Mouse (Mus musculus): ENCODE results near the gene Cep152.

Gene Cep152

DNA sequence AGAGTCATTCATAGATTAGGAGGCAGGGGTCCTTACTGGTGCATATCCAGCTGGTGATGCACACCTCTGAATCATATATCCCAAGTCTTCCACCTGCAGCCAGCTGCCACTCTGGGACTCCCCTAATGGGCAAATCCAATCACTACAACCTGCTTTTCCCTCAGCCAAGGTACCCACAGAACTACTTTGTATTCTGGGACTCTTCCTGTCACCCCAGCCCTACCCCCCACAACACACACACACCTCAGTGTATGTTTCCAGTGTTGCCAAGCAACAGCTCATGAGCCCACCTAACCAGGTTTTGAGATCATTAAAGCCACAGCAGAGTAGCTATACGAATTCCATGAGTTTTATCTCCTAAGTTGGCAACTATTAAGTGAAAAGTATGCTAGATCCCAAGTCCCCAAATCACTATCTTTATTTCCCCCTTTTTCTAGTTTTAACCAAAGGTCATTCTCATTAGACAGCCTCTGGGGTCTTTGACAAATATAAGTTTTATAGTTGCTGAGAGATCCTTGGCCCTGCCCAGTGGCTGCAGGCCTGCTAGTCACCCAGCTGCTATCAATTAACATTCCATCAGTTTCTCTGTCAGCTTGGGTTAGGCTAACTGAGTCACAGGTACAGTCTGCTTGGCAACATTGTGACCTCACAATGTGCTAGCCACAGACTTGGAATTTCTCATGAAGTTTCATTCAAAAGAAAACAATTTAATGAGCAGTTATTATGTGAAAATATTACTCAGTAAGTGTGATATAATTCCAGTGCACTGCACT is 75.9 kb downstream of the Cep152 start:
- DNase-seq: no peak

DNA sequence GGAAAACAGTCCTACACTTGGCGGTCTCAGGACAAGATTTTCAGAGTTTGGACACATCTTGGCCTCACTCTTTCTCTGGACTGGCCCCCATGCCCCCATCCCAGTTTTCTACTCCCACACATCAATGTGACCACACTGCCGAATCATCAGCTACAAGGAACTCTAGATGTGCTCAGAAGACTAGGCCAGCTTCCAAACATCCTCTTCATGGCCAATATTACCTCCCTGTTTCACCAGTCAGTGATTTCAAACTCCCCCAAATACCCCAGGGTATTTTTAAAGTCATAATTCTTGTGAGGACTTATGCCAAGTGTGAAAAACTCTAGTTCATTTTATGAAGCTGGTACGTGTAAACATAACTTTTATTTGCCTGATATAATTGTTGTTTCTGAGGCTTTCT is 79.9 kb downstream of the Cep152 start:
- no peak for DNase-seq

DNA sequence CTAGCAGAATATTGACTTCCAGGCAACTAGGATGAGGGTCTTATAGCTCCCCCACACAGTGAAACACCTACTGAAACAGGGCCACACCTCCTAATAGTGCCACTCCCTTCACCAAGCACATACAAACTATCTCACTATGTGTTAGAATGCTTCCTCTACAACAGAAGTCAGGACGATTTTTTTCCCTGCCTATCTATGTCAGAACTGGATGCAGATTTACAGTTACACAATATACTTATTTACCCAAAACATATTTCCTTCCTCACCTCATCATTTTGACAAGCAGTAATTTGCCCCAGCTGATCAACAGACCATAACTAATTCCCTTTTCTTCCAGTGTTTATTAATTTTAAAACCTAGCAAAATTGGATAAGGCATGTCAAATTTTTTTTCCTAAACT is 81.3 kb downstream of the Cep152 start:
- no peak for DNase-seq

DNA sequence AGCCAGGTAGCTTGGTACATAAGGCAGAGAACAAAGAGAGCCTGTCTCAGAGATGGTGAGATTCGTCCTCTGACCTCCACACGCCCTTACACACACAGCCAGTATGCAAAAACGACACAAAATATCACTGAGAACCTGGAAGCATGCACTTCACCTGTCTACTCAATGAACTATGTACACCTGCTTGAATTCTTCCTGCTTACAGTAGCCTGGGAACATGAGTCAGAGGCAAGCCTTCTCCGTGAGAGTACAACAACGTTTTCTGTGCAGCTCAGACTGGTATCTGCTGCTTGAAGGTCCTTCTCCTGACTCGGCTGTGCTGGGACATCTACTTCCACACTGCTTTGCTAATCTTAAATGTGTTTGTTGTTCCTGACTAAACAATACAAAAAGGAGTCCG is 83.5 kb downstream of the Cep152 start:
- no peak for DNase-seq

DNA sequence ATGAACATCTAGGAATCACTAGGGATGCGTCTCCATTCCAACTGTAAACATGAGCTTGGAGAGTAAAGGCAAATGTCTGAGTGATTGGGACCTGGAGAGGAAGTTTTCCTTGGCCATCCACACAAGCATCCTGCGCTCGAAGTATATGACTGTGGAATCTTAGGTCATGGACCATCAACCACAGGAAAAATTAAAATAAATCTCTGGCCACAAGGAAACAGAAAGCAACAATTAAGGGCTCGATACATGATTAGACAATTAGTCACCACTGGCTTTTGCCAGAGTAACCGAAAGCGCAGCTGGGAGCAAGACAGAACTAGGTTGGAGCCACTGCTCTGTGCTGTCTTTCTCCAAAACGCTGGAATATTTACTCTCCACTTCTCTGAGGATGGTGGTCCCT is 84.3 kb downstream of the Cep152 start:
- DNase-seq: no peak

DNA sequence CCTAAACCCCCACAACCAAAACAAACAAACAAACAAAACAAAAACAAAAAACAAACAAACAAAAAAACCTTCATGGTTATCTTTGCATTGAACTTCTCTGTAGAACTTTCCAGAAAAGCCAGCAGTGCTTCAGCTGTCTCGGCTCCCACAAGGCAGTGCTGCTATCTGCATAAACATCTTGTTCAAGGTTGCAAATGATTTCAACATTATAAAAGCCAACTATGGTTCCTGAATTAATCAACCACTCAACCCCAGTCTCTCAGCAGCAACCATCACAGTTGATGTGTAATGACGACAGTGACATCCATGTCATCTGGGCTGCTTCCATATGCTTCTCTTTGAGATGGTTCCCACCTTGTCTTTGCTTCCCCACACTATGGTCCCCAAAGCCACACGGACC is 85.3 kb downstream of the Cep152 start:
- DNase-seq: no peak

DNA sequence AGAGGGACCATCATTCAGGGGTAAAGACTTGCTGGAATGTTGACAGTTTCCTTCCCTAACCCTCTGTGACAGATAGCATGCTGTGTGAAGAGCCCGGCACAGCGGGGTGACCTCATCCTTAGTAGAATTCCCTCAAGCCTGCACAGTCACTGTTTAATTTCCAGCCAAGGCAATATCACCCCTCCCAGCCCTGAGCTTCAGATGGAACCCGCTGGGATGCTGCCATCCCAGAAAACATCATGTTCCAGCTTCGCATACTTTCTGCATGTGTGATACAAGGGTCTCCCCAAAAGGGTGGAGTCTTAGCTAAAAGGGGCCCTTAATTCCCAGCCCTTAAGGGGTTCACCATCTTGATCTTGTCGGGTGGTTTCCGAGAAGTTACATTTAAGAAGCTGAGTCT is 94.2 kb downstream of the Cep152 start:
- DNase-seq: no peak

DNA sequence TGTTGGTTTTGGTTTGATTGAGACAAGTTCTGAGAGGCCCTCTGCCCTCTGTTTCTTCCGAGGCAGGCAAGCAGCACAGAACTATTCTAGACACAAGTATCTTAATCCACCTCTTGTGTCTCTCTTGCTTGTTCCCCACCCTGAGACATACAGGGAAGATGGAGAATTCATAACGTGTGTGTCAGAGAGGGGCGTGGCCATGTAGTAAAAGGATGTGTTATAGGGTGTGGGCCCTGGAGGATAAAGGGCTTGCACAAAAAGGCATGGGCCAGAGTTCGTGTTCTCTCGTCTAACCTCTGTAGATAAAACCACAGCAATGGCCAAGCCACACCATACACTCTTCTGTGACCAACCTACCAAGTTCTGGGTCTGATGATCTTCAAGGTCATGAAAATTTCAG is 98.3 kb downstream of the Cep152 start:
- no peak for DNase-seq

DNA sequence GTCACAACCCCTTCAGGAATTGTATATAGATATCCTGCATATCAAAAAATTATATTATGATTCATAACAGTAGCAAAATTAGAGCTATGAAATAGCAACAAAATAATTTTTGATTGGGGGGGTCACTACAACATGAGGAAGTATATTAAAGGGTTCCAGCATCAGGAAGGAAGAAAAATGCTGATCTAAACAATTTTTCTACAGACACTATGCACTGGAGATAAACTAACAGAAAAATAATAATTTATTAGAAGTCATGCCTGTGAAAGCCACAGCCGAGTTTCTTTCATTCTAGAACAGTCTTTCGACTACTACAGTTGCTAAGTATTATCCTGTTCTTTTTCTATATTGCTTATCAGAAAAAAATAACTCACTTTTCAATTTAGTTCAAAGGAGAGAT is 99.4 kb downstream of the Cep152 start:
- DNase-seq: no peak

DNA sequence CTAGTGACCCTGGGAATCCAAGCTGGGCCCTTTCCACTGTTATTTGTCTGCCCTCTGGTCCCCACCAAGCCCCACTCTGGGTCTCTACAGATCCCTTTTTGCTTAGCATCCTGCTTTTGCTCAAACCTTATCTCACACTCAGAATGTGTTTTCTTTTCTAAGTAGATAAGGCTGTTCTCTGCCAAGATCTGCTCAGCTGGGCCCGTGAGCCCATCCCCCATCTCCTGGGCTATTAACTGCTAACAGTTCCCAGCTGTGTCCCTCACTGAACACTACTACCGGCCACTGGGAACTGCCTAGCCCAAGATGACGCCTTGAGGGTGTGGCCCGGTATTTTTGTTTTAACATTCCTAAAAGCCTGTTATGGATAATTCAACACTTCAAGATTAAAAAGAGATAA is 108.3 kb downstream of the Cep152 start:
- DNase-seq: peak; percentile 88

DNA sequence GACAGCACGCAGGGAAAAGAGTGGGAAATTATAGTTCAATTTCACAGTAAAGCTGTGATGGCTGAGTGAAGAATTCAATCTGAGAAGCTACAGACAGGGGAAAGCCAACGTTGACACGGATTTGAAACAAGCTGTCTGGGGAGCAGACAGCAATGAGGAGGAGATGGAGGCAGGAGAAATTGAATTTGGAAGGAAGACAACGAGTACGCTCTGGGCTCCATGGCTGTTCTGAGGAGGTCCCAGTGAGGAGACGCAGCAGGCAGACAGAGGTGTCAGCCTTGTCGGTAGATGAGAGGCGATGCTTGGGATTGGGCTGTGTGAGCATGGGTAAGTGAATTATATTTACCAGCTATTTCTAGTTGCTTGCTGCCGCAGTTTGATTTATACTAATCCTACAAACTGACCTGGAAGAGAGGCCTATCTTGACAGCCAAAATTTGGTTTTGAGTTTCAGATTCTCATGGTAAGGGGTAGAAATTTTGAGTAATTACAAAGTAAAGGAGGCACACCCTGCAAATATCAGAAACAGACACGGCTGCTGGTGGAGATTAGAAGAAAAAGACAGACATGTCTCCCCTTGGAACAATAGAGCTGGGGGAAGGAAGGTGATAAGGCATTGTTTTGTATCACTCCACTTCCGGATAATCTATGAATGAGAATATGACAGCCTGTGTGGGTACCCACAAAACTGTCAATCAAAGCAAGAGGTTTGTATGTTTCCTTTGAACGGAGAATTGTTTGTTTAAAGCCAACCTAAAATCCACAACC is 109.4 kb downstream of the Cep152 start:
- DNase-seq: no peak

DNA sequence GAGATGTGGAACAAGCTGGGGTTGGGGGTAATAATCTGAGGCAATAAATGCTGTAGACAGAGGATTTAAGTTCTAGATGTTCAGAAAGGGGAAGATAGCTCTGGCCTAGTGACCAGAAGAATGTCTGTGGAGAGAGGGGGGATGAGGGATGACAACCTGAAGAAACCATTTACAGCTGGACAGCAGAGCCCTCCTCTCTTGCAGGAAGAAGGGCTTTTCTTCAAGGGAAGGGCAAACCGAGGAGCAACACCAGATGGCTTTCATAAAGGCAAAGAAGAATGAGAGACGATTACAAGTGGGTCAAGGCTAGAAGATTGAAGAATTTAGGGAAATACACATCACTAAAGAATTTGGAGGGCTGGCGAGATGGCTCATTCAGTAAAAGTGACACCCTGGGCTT is 110.5 kb downstream of the Cep152 start:
- DNase-seq: peak; percentile 25

Data from kidney, postnatal 10 days (tissue).